Mouse (Mus musculus): Measurements from ENCODE around the gene Cabp4.

Cabp4 gene

DNA sequence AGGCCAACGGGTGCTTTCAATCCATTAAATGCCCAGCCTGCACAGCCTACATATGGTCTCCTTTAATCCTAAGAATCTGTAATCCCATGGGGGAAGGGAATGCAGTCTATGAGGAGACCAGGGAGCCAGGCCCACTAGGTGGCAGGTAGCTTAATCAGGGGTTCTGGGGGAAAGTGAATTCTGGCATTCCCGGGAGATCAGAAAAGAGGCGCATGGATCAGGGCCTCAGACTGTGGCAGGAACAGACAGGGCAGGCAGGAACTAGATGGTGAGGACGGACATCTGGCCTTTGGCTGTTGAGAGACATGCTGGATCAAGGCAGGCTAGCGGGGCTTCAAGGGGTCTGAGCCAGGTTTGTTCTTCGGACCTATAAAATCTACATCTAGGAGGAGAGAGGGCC, 42.4 kb downstream of the Cabp4 start:
- no peak for DNase-seq (ENCODE audit: low read depth, low spot score)

DNA sequence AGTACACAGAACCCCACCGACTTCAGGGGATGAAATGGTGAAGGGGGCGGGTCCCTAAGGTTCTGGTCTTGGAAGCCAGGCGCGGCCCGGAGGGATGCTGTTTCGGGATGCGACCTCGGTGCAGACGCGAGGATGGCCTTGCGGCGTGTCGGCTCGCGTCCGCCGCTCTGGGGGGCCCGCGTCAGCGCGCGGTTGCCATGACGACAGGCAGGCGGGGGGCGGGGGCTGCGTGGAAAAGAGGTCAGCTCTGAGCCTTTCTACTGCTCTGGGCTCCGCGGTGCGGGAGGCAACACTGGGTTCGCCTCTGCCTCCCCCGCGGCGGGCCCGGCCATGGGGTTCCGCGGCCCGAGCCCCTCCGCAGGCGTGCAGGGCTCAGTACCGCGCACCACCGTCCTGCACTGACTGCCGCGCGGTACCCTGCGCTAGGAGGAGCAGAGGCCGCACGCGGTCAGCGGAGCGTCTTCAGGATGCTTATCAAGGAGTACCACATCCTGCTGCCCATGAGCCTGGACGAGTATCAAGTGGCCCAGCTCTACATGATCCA, 43.0 kb downstream of the Cabp4 start:
- peak; percentile 46 for DNase-seq (ENCODE audit: low read depth, low spot score)

DNA sequence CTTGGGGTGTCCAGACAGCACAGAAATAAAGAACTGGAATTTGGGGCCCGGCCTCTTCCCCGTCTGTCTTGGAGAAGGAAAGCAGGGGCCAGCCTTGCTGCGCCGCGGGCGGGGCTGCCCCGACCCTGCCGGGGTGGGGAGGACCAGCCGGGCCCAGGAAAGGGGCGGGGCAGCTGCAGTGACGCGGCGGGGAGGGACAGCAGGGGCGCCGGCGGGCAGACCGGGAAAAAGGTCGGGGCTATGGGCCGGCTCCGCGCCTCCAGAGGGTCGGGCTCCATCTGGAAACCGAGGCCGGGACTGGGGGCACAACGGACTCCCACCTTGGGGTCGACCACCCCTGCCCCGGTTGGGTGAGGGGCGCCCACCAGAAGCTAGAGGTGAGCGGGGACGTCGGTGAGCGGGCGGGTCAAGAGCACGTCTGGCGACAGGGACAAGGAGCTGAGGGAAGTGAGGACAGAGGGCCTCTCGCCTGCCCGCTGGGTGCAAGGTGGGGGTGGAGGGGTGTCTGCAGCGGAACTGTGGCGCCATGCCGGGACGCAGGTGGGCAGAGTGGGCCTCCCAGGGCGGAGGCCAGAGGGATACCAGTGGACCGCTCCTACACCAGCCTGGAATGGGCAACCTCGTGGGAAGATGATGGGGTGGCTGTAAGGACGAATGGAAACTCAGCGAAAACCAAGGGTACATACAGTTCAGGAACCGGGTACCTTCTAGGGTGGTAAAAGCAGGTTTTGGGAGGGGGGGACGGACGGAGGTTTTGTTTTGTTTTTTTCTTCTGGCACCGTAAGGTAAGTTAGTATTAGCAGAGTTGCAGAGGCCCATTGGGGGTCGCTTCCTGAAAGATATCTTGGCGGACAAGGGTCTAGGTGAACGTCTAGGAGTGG, 43.8 kb downstream of the Cabp4 start, which contains the start of gene Pitpnm1:
Gene Pitpnm1 (plus strand): TSS at position 162 of the 881 bp plus-strand sequence.
- no peak for DNase-seq (ENCODE audit: low read depth, low spot score)

DNA sequence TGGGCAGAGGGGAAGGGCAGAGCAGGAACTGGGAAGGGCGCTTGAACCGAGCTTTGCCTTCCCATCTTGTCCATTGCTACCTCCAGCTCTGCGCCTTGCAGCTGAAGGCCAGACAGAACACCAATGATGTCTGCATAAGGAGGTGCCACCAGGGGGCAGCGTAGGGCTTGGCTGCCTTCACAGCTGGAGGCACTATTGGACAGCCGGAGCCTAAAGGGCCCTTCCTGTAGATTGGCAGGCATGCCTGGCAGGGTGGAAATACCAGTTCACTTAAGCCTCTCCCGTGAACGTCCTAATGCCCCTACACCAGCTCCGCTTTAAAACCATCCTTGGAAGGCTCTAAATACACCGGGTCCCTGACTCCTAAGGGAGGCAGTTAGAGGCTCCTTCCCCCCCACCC, 44.8 kb downstream of the Cabp4 start:
- DNase-seq (ENCODE audit: low read depth, low spot score), result peak; percentile 87

DNA sequence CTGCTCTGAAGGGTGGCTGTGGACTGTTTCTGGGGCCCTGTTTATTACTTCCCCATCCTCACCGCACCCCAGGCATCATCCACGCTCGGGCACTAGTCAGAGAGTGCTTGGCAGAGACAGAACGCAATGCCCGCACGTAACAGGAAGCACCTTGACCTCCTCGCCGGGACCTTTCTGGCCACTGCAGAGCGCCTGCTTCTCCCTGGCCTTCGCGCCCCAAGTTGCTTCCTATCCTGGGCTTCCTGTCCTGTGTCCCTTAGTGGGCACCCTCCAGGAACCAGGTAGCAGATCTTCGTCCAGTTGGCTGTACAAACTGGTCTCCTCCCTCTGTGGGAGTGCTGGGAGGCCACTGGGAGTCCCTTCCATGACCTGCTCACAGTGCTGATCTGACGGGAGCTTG, 45.4 kb downstream of the Cabp4 start:
- no peak for DNase-seq (ENCODE audit: low read depth, low spot score)

DNA sequence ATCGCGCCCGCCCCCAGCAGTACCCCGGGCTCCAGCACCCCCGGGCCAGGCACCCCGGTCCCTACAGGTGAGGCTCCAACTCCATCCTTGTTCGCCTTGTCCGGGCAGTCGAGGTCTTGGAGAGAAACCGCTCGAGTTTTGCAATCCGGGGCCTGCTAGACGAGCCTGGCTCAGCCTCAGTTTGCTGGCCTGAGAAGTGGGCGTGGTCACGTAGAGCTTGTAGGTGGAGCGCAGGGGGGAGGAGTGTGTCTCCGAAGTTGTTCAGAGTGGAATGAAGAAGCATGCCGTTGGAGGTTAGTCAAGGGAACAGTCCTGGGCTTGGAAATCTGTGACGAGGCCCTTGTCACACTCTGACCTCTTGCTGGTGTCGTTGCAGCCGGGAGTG, 46.4 kb downstream of the Cabp4 start:
- peak; percentile 94 for DNase-seq (ENCODE audit: low read depth, low spot score)

DNA sequence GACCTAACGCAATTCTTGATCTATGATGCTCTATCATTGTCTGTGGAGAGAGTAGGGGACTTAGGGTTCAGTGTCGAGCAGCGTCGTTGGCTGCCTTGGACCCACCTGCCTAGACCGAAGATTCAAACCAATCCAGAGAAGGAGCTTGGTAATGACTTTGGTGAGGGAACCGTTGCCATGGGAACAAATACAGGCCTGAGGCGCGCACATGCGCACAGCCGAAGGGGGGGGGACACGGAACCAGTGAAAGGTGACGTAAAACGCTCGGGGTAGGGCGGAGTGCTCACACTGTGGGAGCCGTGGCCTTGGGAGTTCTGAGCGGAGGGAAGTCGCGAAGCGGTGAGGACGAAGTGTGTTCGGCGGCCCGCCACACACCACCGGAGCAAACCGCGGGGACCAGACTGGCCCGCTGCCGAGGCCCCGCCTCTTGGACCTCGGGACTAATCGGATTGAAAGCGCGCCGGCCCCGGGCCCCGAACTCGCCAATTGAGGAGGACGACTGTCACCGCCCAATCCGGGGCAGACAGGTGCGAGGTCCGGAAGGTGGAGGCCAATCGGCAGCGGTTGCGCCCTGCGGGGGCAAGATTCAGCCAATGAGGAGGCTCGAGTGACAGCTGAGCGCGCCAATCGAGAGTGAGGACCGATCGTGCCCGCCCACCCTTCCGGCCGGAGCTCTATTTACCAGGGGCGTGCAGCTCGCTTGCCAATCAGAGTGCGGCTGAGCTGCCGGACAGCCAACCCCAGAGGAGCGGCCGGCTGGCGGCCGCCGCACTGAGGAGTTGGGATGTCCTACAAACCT, 47.0 kb downstream of the Cabp4 start, which contains the start of gene Cdk2ap2:
Gene Cdk2ap2 (plus strand): TSS at position 541 of the 799 bp plus-strand sequence.
- peak; percentile 99 for DNase-seq (ENCODE audit: low read depth, low spot score)

DNA sequence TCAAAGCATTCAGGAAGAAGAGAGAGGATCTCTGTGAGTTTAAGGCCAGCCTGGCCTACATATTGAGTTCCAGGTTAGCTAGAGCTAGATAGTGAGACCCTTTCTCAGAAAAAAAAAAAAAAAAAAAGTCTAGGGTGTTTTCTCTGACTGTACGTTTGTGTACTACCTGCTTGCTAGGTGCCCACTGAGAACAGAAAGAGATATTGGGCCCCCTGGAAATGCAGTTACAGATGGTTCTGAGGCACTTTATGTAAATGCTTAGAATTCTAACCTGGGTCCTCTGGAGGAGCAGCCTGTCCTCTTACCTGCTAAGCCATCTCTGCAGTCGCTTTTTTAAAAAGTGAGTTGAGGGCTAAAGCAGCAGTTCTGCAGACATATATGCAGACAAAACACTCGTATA, 48.0 kb downstream of the Cabp4 start:
- DNase-seq (ENCODE audit: low read depth, low spot score), result no peak

DNA sequence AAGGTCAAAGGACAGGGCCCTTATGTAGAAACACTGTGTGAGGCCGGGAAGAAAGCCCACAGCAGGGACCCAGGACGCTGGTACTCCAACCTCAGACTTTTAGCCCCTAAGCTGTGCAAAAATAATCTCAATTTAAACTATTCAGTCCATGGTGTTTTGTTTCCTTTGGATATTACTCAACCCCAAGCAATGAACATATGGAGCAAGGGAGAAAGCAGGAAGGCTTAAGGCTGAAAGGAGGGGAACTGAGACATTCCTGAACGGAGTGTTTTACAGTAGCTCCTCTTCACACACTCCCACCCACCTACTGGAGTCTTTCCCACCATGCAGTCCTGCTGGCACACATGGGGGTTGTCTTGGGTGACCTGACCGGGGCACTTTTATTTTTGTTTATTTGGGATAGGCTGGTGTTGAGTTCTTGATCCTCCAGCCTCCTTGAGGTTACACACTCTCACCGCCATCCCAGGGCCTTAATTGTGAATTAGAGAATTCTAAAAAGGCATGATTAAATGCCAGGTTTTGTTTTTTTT, 49.0 kb downstream of the Cabp4 start:
- no peak for DNase-seq (ENCODE audit: low read depth, low spot score)

DNA sequence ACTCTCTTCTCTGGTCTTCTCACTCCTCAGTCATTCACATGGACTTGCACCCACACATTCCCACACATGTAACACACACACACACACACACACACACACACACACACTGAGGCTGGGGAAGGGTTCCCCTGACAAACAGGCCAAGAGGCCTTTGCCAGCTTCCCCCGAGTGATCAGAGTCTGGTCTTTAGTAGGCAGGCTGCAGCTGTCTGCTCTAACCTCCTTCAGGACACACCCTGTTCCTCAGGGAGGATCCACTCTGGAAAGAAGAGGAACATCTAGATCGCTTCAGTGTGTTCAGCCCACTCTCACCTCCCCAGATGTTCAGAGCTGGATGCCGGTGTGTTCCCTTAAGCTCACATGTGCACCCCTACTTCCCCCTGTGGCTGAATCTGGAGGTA, 49.5 kb downstream of the Cabp4 start:
- DNase-seq (ENCODE audit: low read depth, low spot score), result peak; percentile 32

DNA sequence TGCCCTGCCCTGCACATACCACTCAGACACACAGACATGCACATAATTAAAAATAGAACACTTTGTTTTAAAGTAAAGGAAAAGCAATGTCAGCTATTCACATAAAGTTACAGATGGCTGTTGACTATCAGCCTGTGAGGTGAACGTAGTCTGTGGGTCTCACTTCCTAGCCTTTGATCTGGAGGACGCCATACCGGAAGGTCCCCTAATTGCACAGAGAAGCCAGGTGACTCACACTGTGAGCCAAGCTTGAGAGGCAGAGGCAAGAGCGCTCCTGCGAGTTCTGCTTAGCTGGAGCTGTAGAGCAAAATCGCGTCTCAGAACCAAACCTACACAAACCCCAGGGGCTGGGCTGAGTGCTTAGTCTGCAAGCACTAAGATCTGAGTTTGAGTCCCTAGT, 50.1 kb downstream of the Cabp4 start:
- DNase-seq (ENCODE audit: low read depth, low spot score), result no peak

DNA sequence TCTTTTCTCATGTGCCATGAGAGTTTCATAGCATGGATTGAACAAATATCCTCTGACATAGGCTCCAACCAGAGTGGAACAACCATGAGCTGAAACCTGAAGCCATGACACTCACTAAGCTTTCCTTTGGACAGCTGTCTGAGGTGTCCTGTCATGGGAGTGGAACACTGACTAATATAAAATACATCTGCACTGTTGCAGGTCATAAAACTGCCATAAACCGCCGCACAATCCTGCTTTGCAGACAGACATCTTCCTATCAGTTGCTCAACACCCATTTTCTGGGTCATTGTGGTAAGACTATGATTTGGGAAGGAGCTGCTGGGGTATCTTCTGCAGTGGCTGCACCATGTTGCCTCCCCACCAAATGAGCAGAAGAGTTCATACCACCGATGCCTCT, 51.1 kb downstream of the Cabp4 start:
- DNase-seq (ENCODE audit: low read depth, low spot score), result no peak

DNA sequence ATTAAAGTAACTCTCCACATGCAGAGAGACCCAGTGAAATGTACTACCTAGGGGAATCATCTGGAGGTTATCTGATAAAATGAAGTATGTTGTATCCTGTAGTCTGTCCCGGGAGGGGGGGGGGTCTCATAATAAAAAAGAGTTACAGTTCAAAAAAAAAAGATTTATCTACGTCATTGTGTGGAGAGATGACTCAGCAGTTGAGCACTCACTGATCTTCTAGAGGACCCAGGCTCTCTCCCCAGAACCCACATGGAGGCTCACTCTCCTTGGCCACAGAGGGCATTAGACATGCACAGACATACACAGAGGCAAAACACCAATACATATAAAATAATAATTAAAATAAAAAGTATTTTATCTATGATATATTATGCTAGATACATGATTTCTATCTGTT, 52.5 kb downstream of the Cabp4 start:
- DNase-seq (ENCODE audit: low read depth, low spot score), result no peak

DNA sequence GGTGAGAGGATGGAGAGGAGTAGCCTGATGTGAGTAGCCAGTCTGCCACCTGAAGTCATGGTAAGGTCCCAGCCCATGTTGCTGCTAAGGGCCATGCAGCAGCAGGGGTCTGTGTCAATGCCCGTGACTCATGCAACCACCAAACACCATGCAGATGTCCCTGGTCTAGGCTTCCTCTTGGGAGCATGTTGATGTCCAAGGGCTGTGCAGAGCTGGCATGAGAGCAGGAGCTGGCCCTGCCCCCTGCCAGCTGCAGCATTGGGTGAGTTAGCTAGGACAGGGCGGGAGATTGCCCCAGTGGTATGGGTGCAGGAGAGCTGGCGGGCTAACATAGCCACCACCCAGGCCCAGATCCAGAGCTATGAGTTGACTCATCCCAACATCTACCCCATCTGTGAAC, 53.4 kb downstream of the Cabp4 start:
- no peak for DNase-seq (ENCODE audit: low read depth, low spot score)

DNA sequence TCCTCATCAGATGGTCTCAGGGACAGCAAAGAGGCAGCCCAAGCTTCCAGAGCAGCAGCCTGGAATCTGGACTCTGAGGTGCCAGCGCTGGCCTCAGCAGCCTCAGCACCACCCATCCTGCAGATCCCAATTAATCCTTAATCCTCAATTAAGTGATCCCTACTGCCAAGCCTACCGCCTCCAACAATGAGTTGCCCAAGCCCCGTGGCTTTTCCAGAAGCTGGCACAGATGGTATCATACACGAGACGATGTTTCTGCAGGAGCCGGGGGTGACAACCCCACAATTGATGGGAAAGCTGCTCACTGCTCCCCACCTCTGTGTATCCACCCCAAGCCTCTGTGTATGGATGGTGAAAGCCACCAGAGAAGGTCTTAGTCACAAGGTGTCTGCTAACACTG, 54.7 kb downstream of the Cabp4 start:
- no peak for DNase-seq (ENCODE audit: low read depth, low spot score)

DNA sequence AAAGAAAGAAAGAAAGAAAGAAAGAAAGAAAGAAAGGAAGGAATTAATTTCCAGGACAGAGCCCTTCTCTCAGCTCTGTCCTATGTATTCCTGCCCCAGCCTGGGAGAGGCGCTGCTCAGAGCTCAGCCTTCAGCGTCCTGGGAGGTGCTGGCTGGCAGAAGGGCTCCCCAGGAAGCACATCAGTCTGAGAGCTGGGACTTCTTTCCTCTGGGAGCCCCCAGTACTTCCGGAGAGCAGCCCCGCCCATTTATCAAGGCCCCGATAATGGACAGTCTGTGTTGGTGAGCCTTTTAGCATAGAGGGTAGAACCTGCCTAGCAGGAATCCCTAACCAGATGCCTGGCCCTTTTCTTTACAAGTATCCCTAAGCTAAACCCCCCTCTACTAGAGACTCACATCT, 55.7 kb downstream of the Cabp4 start:
- no peak for DNase-seq (ENCODE audit: low read depth, low spot score)

DNA sequence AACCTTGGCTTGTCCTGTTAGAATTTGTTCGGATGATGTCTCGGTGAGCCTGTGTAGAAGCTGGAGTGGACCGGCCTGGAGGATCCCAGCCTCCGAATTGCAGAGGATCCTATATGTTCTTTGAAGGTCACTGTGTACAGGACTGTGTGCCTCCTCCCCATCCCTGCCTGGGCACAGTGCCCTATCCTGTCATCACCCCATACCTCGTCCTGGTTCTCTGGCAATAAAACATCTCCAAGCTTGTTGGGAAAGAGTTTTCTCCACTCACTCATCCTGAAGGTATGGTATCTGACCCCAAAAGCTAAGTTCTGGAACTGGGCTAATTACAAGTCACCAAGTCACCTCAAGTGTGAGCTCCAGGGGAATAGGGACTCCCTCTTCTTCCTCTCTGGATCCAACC, 56.7 kb downstream of the Cabp4 start:
- DNase-seq (ENCODE audit: low read depth, low spot score), result no peak

DNA sequence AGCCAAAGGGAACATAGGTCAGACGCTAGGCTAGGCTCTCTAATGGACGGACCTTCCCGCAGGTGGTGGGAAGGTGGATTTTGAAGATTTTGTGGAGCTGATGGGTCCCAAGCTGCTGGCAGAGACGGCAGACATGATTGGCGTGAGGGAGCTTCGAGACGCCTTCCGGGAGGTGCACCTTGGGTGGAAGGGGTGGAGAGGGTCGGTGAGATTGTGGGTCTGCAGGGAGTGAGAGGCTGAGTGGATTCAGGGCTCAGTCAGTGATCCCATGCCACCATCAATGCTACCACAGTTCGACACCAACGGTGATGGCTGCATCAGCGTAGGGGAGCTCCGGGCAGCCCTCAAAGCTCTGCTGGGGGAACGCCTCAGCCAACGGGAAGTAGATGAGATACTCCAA, 57.7 kb downstream of the Cabp4 start:
- DNase-seq (ENCODE audit: low read depth, low spot score), result no peak

Data from ES-CJ7 (cell line).